Mouse (Mus musculus) MEL (cell line): ENCODE data around the gene Elp1. TPM values are rescaled to one million over a fixed set of nuclear protein-coding genes. Genes with fewer than 3 reads are reported as not detected.

Experiments used
- DNase-seq: peaks from one replicate; pipeline ENCODE4 v3.0.0; 2011; ENCODE audit warnings: low read depth, low spot score
- H3K27ac ChIP-seq: 2 replicates; pipeline ENCODE4 v1.5.1; 2012; ENCODE audit warnings: low read depth, mild to moderate bottlenecking, control low read depth, low read length, moderate library complexity; ENCODE audit not compliant: control insufficient read depth
- H3K27me3 ChIP-seq, 2 experiments: fragments of 150-350 bp in 1 of 2; sonication (generic) in 1 of 2; 2 replicates each; pipeline ENCODE4 v1.6.1; 2012; ENCODE audit warnings: low read length in 2 of 2, mild to moderate bottlenecking in 2 of 2, improper control_type of control experiment in 1 of 2, moderate library complexity in 1 of 2; ENCODE audit not compliant: insufficient read depth in 2 of 2, control insufficient read depth in 1 of 2
- H3K36me3 ChIP-seq, 2 experiments: 2 replicates each; pipeline ENCODE4 v1.6.1; 2012 to 2014; ENCODE audit warnings: low read length in 2 of 2, improper control_type of control experiment in 1 of 2, inconsistent platforms in 1 of 2, mild to moderate bottlenecking in 1 of 2; ENCODE audit not compliant: insufficient read depth in 2 of 2, control insufficient read depth in 1 of 2
- H3K4me1 ChIP-seq, 2 experiments: fragments of 150-350 bp in 1 of 2; sonication (generic) in 1 of 2; 2 replicates each; pipeline ENCODE4 v1.6.1; 2012; ENCODE audit warnings: low read length in 2 of 2, improper control_type of control experiment in 1 of 2, mild to moderate bottlenecking in 1 of 2; ENCODE audit not compliant: insufficient read depth in 2 of 2, control insufficient read depth in 1 of 2
- H3K4me3 ChIP-seq, 2 experiments: fragments of 150-350 bp in 1 of 2; sonication (generic) in 1 of 2; 2 replicates each; pipeline ENCODE4 v1.5.1; 2012; ENCODE audit warnings: low read depth in 2 of 2, low read length in 2 of 2, mild to moderate bottlenecking in 2 of 2, moderate library complexity in 2 of 2, control low read depth in 1 of 2, improper control_type of control experiment in 1 of 2; ENCODE audit not compliant: control insufficient read depth in 1 of 2, insufficient read depth in 1 of 2
- H3K79me2 ChIP-seq: 2 replicates; pipeline ENCODE4 v1.6.1; 2012; ENCODE audit warnings: mild to moderate bottlenecking, low read length, moderate library complexity; ENCODE audit not compliant: control insufficient read depth, poor library complexity, insufficient read depth
- H3K9ac ChIP-seq: 2 replicates; pipeline ENCODE4 v1.6.1; 2012; ENCODE audit warnings: low read depth, mild to moderate bottlenecking, control low read depth, low read length, moderate library complexity; ENCODE audit not compliant: control insufficient read depth, poor library complexity, severe bottlenecking
- H3K9me3 ChIP-seq: fragments of 150-350 bp; sonication (generic); replicated peaks from 2 replicates; pipeline ENCODE4 v1.6.1; 2012; ENCODE audit warnings: mild to moderate bottlenecking, low read length, improper control_type of control experiment, moderate library complexity; ENCODE audit not compliant: insufficient read depth
- BHLHE40 ChIP-seq: IDR thresholded peaks from 2 replicates; pipeline ENCODE4 v1.6.1; 2012; ENCODE audit warnings: low read depth, mild to moderate bottlenecking, inconsistent platforms, low read length, improper control_type of control experiment, borderline replicate concordance
- CHD1 ChIP-seq: IDR thresholded peaks from 2 replicates; pipeline ENCODE4 v1.6.1; 2012; ENCODE audit warnings: low read depth, mild to moderate bottlenecking, inconsistent platforms, low read length, improper control_type of control experiment
- GABPA ChIP-seq: IDR thresholded peaks from 2 replicates; pipeline ENCODE4 v1.6.1; 2012; ENCODE audit warnings: low read depth, mild to moderate bottlenecking, inconsistent platforms, low read length, improper control_type of control experiment, moderate library complexity
- GATA1 ChIP-seq: IDR thresholded peaks from 2 replicates; pipeline ENCODE4 v1.6.1; 2011; ENCODE audit warnings: low read depth, low read length, improper control_type of control experiment
- HCFC1 ChIP-seq: IDR thresholded peaks from 2 replicates; pipeline ENCODE4 v1.6.1; 2012; ENCODE audit warnings: low read depth, mild to moderate bottlenecking, inconsistent platforms, low read length, improper control_type of control experiment, moderate library complexity
- KAT2A ChIP-seq: conservative IDR thresholded peaks from 2 replicates; pipeline ENCODE4 v1.6.1; 2012; ENCODE audit warnings: low read depth, low read length, improper control_type of control experiment, inconsistent platforms
- MEF2A ChIP-seq: IDR thresholded peaks from 2 replicates; pipeline ENCODE4 v1.6.1; 2014; ENCODE audit warnings: low read depth, mild to moderate bottlenecking, inconsistent platforms, low read length, improper control_type of control experiment; ENCODE audit not compliant: poor library complexity, insufficient replicate concordance, severe bottlenecking; ENCODE audit errors: extremely low read depth
- MXI1 ChIP-seq: IDR thresholded peaks from 2 replicates; pipeline ENCODE4 v1.6.1; 2011; ENCODE audit warnings: mild to moderate bottlenecking, low read depth, low read length, improper control_type of control experiment
- MYB ChIP-seq: IDR thresholded peaks from 2 replicates; pipeline ENCODE4 v1.6.1; 2011; ENCODE audit warnings: mild to moderate bottlenecking, low read depth, low read length, improper control_type of control experiment
- NRF1 ChIP-seq: IDR thresholded peaks from 2 replicates; pipeline ENCODE4 v1.6.1; 2014; ENCODE audit warnings: low read depth, mild to moderate bottlenecking, inconsistent platforms, low read length, improper control_type of control experiment, moderate library complexity; ENCODE audit not compliant: poor library complexity, insufficient read depth, severe bottlenecking
- POLR2AphosphoS5 ChIP-seq: IDR thresholded peaks from 2 replicates; pipeline ENCODE4 v1.6.1; 2012; ENCODE audit warnings: low read depth, borderline replicate concordance, mild to moderate bottlenecking, inconsistent platforms, low read length, moderate library complexity, mixed read lengths
- RAD21 ChIP-seq: IDR thresholded peaks from 2 replicates; pipeline ENCODE4 v1.6.1; 2011; ENCODE audit warnings: mild to moderate bottlenecking, low read depth, low read length, improper control_type of control experiment
- RCOR1 ChIP-seq: IDR thresholded peaks from 2 replicates; pipeline ENCODE4 v1.6.1; 2012; ENCODE audit warnings: low read depth, mild to moderate bottlenecking, inconsistent platforms, low read length, improper control_type of control experiment
- SIN3A ChIP-seq: IDR thresholded peaks from 2 replicates; pipeline ENCODE4 v1.6.1; 2012; ENCODE audit warnings: low read length, improper control_type of control experiment, inconsistent platforms
- TBP ChIP-seq: IDR thresholded peaks from 2 replicates; pipeline ENCODE4 v1.8.0; 2011; ENCODE audit warnings: low read depth, low read length, improper control_type of control experiment
- UBTF ChIP-seq: IDR thresholded peaks from 2 replicates; pipeline ENCODE4 v1.6.1; 2012; ENCODE audit warnings: low read depth, mild to moderate bottlenecking, inconsistent platforms, low read length, improper control_type of control experiment, moderate library complexity, borderline replicate concordance; ENCODE audit not compliant: insufficient read depth
- USF1 ChIP-seq: IDR thresholded peaks from 2 replicates; pipeline ENCODE4 v1.6.1; 2014; ENCODE audit warnings: low read depth, mild to moderate bottlenecking, inconsistent platforms, low read length, improper control_type of control experiment, moderate library complexity
- USF2 ChIP-seq, 2 experiments: IDR thresholded peaks; 2 replicates each; pipeline ENCODE4 v1.6.1; 2011 to 2012; ENCODE audit warnings: improper control_type of control experiment in 2 of 2, low read length in 2 of 2, borderline replicate concordance in 1 of 2, inconsistent platforms in 1 of 2, low read depth in 1 of 2, mild to moderate bottlenecking in 1 of 2; ENCODE audit not compliant: insufficient read depth in 1 of 2
- ZMIZ1 ChIP-seq: IDR thresholded peaks from 2 replicates; pipeline ENCODE4 v1.6.1; 2012; ENCODE audit warnings: low read depth, mild to moderate bottlenecking, inconsistent platforms, low read length, improper control_type of control experiment, moderate library complexity
- ZNF384 ChIP-seq: IDR thresholded peaks from 2 replicates; pipeline ENCODE4 v1.6.1; 2012; ENCODE audit warnings: low read depth, mild to moderate bottlenecking, inconsistent platforms, low read length, improper control_type of control experiment
- polyA plus RNA-seq, 2 experiments: library from polyadenylated mRNA; stranded (reverse) in 1 of 2; unstranded in 1 of 2; fragments of >175 nt in 1 of 2; fragments of >200 nt in 1 of 2; gene quantifications; 2 replicates each; pipeline versions ENCODE4 v1.2.1 to v1.2.4; 2012; ENCODE audit warnings: low replicate concordance in 2 of 2, low read depth in 1 of 2; ENCODE audit not compliant: insufficient read length in 2 of 2, insufficient read depth in 1 of 2, missing spikeins in 1 of 2
- total RNA-seq: library from RNA; depleted of rRNA; stranded (reverse); fragments of 300-350 nt; gene quantifications from 2 replicates; pipeline ENCODE4 v1.2.3, GENCODE M21; 2012

The Elp1 gene
- total and polyA plus RNA-seq, 3 experiments, result 38.0 to 144 (median 41.3) TPM

DNA sequence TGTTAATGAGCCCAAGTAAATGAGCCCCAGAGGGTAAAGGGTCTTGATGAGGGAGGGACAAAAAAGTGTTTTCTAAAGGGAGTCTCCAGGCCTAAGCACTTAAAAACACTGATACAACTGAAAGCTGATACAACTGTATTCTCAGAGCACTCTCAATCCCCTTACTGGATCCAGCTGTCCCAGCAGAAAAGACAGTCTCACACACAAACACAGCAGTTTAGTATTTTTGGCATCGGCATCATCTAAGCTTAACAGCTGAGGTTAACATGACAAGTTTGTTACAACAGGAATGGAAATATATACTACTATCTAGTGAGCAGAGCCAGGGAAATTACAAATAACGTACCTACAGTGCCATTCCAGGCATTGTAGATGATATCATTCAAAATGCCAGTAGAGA lies 55.8 kb downstream of the Elp1 start:
- H3K36me3 ChIP-seq, result peaks cover 0 to 7% of the 10 kb centered on the region in 2 experiments; a peak in 2 of 4 replicates
- TF ChIP-seq NRF1 (no peak), RCOR1 (no peak), TBP (no peak), BHLHE40 (no peak), USF1 (no peak), CHD1 (no peak), HCFC1 (no peak), ZNF384 (no peak), RAD21 (no peak), GATA1 (no peak), KAT2A (no peak), ZMIZ1 (no peak), SIN3A (no peak), POLR2AphosphoS5 (no peak)
- H3K4me1 ChIP-seq, result no peaks in the 10 kb centered on the region
- H3K79me2 ChIP-seq, result no peaks in the 10 kb centered on the region
- no peaks in the 10 kb centered on the region for H3K27me3 ChIP-seq
- no peak overlapping the region for H3K4me3 ChIP-seq
- no peak for DNase-seq
- no peaks in the 10 kb centered on the region for H3K9me3 ChIP-seq
- H3K27ac ChIP-seq, result no peak overlapping the region
- H3K9ac ChIP-seq, result no peak overlapping the region

DNA sequence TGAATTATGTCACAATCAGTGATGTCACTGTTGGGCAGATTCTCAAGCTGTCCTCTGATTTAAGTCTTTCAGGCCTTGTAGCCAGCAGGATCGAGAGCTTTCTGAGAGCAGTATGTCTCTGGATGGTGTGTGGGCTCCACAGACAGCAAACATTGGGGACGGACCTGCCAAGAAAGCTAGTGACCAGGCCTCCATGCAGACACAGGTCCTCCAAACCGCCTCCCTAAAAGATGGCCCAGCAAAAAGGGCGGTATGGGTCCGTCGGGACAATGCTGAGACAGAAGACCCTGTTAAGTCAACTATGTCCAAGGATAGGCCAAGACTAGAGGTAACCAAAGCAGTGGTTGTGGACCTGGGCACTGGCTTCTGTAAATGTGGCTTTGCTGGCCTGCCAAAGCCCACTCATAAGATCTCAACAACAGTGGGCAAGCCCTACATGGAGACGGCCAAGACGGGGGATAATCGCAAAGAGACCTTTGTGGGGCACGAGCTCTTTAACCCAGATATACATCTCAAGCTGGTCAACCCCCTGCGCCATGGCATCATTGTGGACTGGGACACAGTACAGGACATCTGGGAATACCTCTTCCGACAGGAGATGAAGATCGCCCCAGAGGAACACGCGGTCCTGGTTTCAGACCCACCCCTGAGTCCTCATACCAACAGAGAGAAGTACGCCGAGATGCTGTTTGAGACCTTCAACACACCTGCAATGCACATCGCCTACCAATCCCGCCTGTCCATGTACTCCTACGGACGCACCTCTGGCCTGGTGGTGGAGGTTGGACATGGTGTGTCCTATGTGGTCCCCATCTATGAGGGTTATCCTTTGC lies 58.6 kb downstream of the Elp1 start, which contains the start of gene Actl7a:
TSS of gene Actl7a (plus strand) at position 51 of the 833 bp plus-strand sequence.
- Histone ChIP-seq H3K4me3 (no peak within 1 kb of the TSS), H3K27me3 (no peaks in the 10 kb centered on the region), H3K27ac (no peak within 1 kb of the TSS), H3K9me3 (no peaks in the 10 kb centered on the region), H3K79me2 (no peaks in the 10 kb centered on the region), H3K36me3 (peaks cover 0 to 3% of the 10 kb centered on the region in 2 experiments; a peak in 1 of 4 replicates), H3K4me1 (no peaks in the 10 kb centered on the region), H3K9ac (no peak within 1 kb of the TSS)
- no peak for DNase-seq
- TF ChIP-seq MYB, result no peak
- no peak for TF ChIP-seq TBP
- no peak for TF ChIP-seq MEF2A
- no peak for TF ChIP-seq GATA1
- TF ChIP-seq MXI1, result no peak
- TF ChIP-seq UBTF, result no peak
- TF ChIP-seq GABPA, result no peak
- TF ChIP-seq CHD1, result no peak
- TF ChIP-seq USF2 (IDR thresholded peaks at IDR 0.05; ENCODE audit: borderline replicate concordance in 1 of 2, insufficient read depth in 1 of 2, low read depth in 1 of 2, low read length in 2 of 2), result no peak
